Comparison of ENCODE assay signal across 8 mouse cellular contexts in genomic region chr4:116995131-116995797, GRCm38 (mm10). TPM values are rescaled to one million over a fixed set of nuclear protein-coding genes. Genes with fewer than 3 reads are reported as not detected.
DNase-seq lines count a peak whose midpoint lies in the region; ATAC-seq and TF ChIP-seq lines count a peak whose summit lies in the region.

Gene Hectd3 (plus strand): TSS chr4:116995317.

- H3K4me2 ChIP-seq in hindbrain, postnatal 0 days (ENCODE audit: low read depth, low read length), result peak within 1 kb of the TSS; percentile 91

- under 1% methylated on average over 58 of the region's 58 CpGs for WGBS in hindbrain, postnatal 0 days

- H3K27me3 ChIP-seq in hindbrain, postnatal 0 days (ENCODE audit: insufficient read depth, low read length), result no peaks in the 10 kb centered on the region

- peak; percentile 66 for ATAC-seq in frontal cortex, adult (ENCODE audit: low TSS enrichment)
- ATAC-seq in hindbrain, postnatal 0 days, result peak; percentile 43
- ATAC-seq in megakaryocyte progenitor cell, adult 5-6 weeks (replicated peaks; ENCODE audit: poor library complexity), result peak; percentile 45

- TF ChIP-seq CTCF in hindbrain, postnatal 0 days (IDR thresholded peaks at IDR 0.05; ENCODE audit: low read depth), result no peak

- H3K9ac ChIP-seq in hindbrain, postnatal 0 days (replicated peaks; ENCODE audit: low read length), result peak within 1 kb of the TSS; percentile 86

- H3K4me1 ChIP-seq in hindbrain, postnatal 0 days (ENCODE audit: insufficient read depth, low read length), result peaks cover 17% of the 10 kb centered on the region

- peak within 1 kb of the TSS; percentile 85 for H3K27ac ChIP-seq in hindbrain, postnatal 0 days

- no peaks in the 10 kb centered on the region for H3K9me3 ChIP-seq in hindbrain, postnatal 0 days (ENCODE audit: low read length)

- intact Hi-C loops in left cerebral cortex, postnatal 14 days (cut with DNase I), result loop anchor here (2.0 kb wide), 1 partner anchor 126 kb away; no protein-coding TSS in a partner anchor

- peaks cover 8% of the 10 kb centered on the region; the same call in 1 of the 2 replicates for H3K36me3 ChIP-seq in hindbrain, postnatal 0 days (ENCODE audit: insufficient read depth, low read length)

- DNase-seq in frontal cortex, postnatal 25 days (ENCODE audit: low spot score in 2 of 2), result no peak
- peak; percentile 74 to 75 for DNase-seq in cerebellum, postnatal 14 days
- DNase-seq in gastrocnemius, postnatal 10 days, result peak; percentile 54
- peak; percentile 78 for DNase-seq in hindbrain, postnatal 0 days (ENCODE audit: low spot score)
- DNase-seq in left cerebral cortex, postnatal 14 days (ENCODE audit: low spot score in 2 of 2), result peak in 1 of 2 experiments; percentile 50
- peak; percentile 56 for DNase-seq in right cerebral cortex, postnatal 4 days

- H3K4me3 ChIP-seq in hindbrain, postnatal 0 days (ENCODE audit: low read length), result peak within 1 kb of the TSS; percentile 84

RNA-seq across cellular contexts. Expression of gene Hectd3, which starts in this region (rescaled TPM):
- total RNA-seq in gastrocnemius, postnatal 10 days (2021), result 10 to 100 TPM; 16.6 to 17.3 TPM
- 47.4 and 49.5 TPM in 2 replicates for total RNA-seq in hindbrain, postnatal 0 days (2014; rRNA removed)
- polyA plus RNA-seq in hindbrain, postnatal 0 days (2015; fragmentation: Nextera tagmentation; extraction: Ambion mirVana), result 18.5 and 20.2 TPM in 2 replicates
- 10 to 100 TPM; 42.2 to 46.6 TPM for total RNA-seq in left cerebral cortex, postnatal 14 days (2021)
- 4.2 and 5.2 TPM in 2 replicates for total RNA-seq in megakaryocyte progenitor cell, adult 5-6 weeks (2015)
- total RNA-seq in megakaryocyte progenitor cell, adult 5-6 weeks (2017), result 12.2 and 13.6 TPM in 2 replicates

Comparison
In these comparisons a context has a peak if more than half of its experiments do, and no peak if none do; other contexts are left out.
1. DNase-seq: peak in cerebellum, postnatal 14 days (2 of 2), gastrocnemius, postnatal 10 days (single experiment), hindbrain, postnatal 0 days (single experiment) and right cerebral cortex, postnatal 4 days (single experiment); none in frontal cortex, postnatal 25 days (0 of 2).
2. Peak in every context shown above with its lines, with median percentiles within 50 percentile points of each other: ATAC-seq.